Mouse (Mus musculus) heart, adult 2 months (tissue): ENCODE data around the gene Isl1.

Experiments used
- CTCF ChIP-seq: fragments of 200-600 bp; IDR thresholded peaks from 2 replicates; pipeline ENCODE4 v1.8.1; 2022; ENCODE audit warnings: antibody characterized with exemption, mild to moderate bottlenecking, moderate library complexity
- EP300 ChIP-seq: fragments of 200-500 bp; IDR thresholded peaks from 2 replicates; pipeline ENCODE4 v1.6.1; 2011; ENCODE audit warnings: low read depth, low read length, control low read depth; ENCODE audit not compliant: insufficient read depth
- POLR2A ChIP-seq: fragments of 200-500 bp; IDR thresholded peaks from 2 replicates; pipeline ENCODE4 v1.6.1; 2011; ENCODE audit warnings: mild to moderate bottlenecking, low read depth, low read length, control low read depth; ENCODE audit not compliant: insufficient read depth

GRCm38 (mm10) chr13:116310463-116310765 lies 925 bp upstream of the Isl1 start:
- no peak for TF ChIP-seq CTCF
- no peak for TF ChIP-seq POLR2A
- TF ChIP-seq EP300: no peak
